Mouse (Mus musculus) CH12.LX (cell line): ENCODE data around the gene Ankrd17.

Experiments used
- EP300 ChIP-seq: IDR thresholded peaks from 2 replicates; pipeline ENCODE4 v1.6.1; 2011; ENCODE audit warnings: low read length, improper control_type of control experiment
- POLR2A ChIP-seq: IDR thresholded peaks from 2 replicates; pipeline ENCODE4 v1.6.1; 2011; ENCODE audit warnings: low read depth, mild to moderate bottlenecking, improper control_type of control experiment, low read length
- POLR2AphosphoS2 ChIP-seq: IDR thresholded peaks from 2 replicates; pipeline ENCODE4 v1.6.1; 2011; ENCODE audit warnings: low read depth, low read length, improper control_type of control experiment
- USF2 ChIP-seq: conservative IDR thresholded peaks from 2 replicates; pipeline ENCODE4 v1.6.1; 2011; ENCODE audit warnings: low read depth, low read length, improper control_type of control experiment

DNA sequence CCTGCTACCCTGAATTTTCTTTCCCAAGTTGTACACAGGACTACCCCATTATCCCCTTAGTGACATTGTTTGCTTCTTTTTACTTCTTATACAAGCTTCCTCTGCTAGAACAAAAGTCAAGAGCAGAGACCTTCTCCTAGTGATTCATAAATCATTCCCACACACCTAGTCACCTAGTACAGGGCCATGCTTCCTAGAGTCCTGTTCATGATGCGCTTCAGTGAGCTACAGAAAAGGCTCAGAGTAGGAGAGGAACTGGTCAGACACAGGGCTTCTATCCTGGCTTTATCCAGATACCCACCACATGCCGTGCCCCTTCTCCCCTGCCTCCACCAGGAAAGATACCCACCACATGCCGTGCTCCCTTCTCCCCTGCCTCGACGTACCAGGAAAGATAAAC lies 187.3 kb downstream of the Ankrd17 start:
- TF ChIP-seq POLR2A, result no peak
- TF ChIP-seq USF2, result no peak
- no peak for TF ChIP-seq POLR2AphosphoS2
- TF ChIP-seq EP300, result no peak
